Mouse (Mus musculus): ENCODE data around the gene Ccdc141. TPM values are rescaled to one million over a fixed set of nuclear protein-coding genes. Genes with fewer than 3 reads are reported as not detected.

The Ccdc141 gene
- polyA plus RNA-seq, 1 experiment from 2014 or later = 4.7 TPM

DNA sequence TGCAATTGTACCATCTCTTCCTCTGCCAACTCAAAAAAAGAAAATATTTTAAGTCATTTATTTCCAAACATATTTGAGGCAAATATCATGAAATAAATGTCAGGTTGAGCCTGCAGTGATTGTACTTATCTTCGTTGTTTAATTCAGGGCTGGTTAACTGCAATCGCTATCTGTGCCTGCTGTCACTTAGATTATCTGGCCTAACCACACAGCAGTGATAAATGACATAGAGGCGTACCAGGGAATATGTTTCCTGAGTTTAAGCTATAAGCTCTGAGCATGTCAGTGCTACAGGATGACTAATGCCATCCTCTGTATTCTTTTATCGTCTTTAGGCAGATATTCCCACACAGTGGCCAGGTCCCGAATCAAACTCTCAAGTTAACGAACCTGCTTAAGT lies 31.6 kb downstream of the Ccdc141 start:
- Histone ChIP-seq H3K36me3 (ENCODE audit: control insufficient read depth, insufficient read depth, low read length) (no peaks in the 10 kb centered on the region), H3K9ac (ENCODE audit: low read length) (no peak overlapping the region), H3K4me2 (ENCODE audit: low read depth, severe bottlenecking) (no peak overlapping the region), H3K4me3 (ENCODE audit: low read depth, low read length) (no peak overlapping the region), H3K27ac (replicated peaks; ENCODE audit: low read depth, low read length) (no peak overlapping the region), H3K4me1 (ENCODE audit: control insufficient read depth, insufficient read depth, low read length) (no peaks in the 10 kb centered on the region), H3K27me3 (ENCODE audit: control insufficient read depth, insufficient read depth, low read length) (no peaks in the 10 kb centered on the region), H3K9me3 (ENCODE audit: control insufficient read depth, low read length) (no peaks in the 10 kb centered on the region)
- WGBS = 89% methylated on average over 6 of the region's 6 CpGs
- DNase-seq (ENCODE audit: low spot score) (no peak), ATAC-seq (ENCODE audit: insufficient number of reproducible peaks, low FRiP score, low TSS enrichment, low read depth) (no peak)

DNA sequence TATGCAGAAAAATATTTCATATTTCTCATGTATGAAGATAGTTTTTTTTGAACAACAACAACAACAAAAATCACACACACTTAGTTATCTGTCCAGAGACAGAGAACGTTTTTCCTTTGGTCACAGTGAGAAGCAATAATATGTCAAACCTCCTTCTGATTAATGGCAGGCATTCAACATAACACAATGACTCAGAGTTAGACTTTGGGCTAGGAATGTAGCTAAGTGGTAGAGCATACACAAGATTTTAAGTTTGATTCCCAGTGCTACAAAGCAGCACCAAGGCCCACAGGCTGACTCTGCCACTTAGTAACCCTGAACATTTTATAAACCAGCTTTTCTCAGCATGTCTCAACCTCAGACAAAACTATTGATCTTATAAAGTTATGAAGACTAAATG lies 35.5 kb downstream of the Ccdc141 start:
- ATAC-seq (ENCODE audit: insufficient number of reproducible peaks, low FRiP score, low TSS enrichment, low read depth) = no peak
- Histone ChIP-seq H3K4me3 (ENCODE audit: low read depth, low read length) (no peak overlapping the region), H3K4me1 (ENCODE audit: control insufficient read depth, insufficient read depth, low read length) (no peaks in the 10 kb centered on the region), H3K36me3 (ENCODE audit: control insufficient read depth, insufficient read depth, low read length) (no peaks in the 10 kb centered on the region), H3K9me3 (ENCODE audit: control insufficient read depth, low read length) (no peaks in the 10 kb centered on the region), H3K27ac (replicated peaks; ENCODE audit: low read depth, low read length) (no peak overlapping the region), H3K9ac (ENCODE audit: low read length) (no peak overlapping the region), H3K4me2 (ENCODE audit: low read depth, severe bottlenecking) (no peak overlapping the region), H3K27me3 (ENCODE audit: control insufficient read depth, insufficient read depth, low read length) (no peaks in the 10 kb centered on the region)
- DNase-seq (ENCODE audit: low spot score) = no peak
- WGBS = 53% methylated on average over 1 of the region's 1 CpGs

DNA sequence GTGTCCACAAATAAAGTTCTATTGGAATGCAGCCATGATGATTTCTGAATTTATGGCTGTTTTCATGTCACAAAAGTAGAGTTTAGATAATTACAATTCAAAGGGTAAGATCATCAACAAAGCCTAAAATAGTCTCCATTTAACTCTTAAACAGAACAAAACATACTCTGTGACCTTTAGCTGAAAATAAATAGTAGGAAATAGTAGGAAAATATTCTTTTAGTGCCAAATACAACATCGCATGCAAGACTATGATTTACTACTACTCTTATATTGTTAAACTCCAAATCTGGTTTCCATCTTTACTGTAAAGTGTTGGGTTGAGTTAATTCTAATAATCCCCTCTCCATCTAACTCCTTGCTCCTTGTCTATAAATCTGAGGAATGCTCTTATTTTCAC lies 37.0 kb downstream of the Ccdc141 start:
- WGBS = 96% methylated on average over 1 of the region's 1 CpGs
- H3K4me3 ChIP-seq (ENCODE audit: low read depth, low read length) = no peak overlapping the region

DNA sequence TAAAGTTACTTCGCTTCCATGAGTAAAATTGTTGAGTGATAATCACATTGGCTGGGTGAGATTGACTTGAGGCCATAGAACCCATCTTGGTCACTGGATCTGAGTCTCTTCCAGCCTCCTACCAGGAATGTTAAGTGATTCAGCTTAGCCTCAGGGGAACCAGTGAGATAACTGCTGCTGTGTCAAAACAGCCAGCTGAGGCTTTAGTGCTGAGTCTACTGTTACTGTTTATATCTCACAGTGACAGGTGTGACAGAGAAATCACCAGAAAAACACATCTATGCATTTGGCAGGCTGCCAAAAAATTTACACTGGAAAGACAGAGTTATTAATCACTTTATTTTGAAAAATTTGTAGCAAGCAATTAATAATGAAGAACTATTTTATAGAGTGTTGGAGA lies 43.5 kb downstream of the Ccdc141 start:
- no peaks in the 10 kb centered on the region for H3K9me3 ChIP-seq (ENCODE audit: control insufficient read depth, low read length)
- ATAC-seq (ENCODE audit: insufficient number of reproducible peaks, low FRiP score, low TSS enrichment, low read depth) (no peak), DNase-seq (ENCODE audit: low spot score) (no peak)
- no peaks in the 10 kb centered on the region for H3K4me1 ChIP-seq (ENCODE audit: control insufficient read depth, insufficient read depth, low read length)
- WGBS = 88% methylated on average over 1 of the region's 1 CpGs
- no peak overlapping the region for H3K9ac ChIP-seq (ENCODE audit: low read length)
- no peak overlapping the region for H3K4me3 ChIP-seq (ENCODE audit: low read depth, low read length)
- no peak overlapping the region for H3K4me2 ChIP-seq (ENCODE audit: low read depth, severe bottlenecking)
- H3K27me3 ChIP-seq (ENCODE audit: control insufficient read depth, insufficient read depth, low read length) = no peaks in the 10 kb centered on the region
- H3K27ac ChIP-seq (replicated peaks; ENCODE audit: low read depth, low read length) = no peak overlapping the region
- no peaks in the 10 kb centered on the region for H3K36me3 ChIP-seq (ENCODE audit: control insufficient read depth, insufficient read depth, low read length)

More for the DNA sequence above, 37.0 kb downstream of the Ccdc141 start:
- H3K36me3 ChIP-seq (ENCODE audit: control insufficient read depth, insufficient read depth, low read length) = no peaks in the 10 kb centered on the region
- no peak overlapping the region for H3K4me2 ChIP-seq (ENCODE audit: low read depth, severe bottlenecking)
- H3K27me3 ChIP-seq (ENCODE audit: control insufficient read depth, insufficient read depth, low read length) = no peaks in the 10 kb centered on the region
- ATAC-seq (ENCODE audit: insufficient number of reproducible peaks, low FRiP score, low TSS enrichment, low read depth) = no peak
- no peak overlapping the region for H3K9ac ChIP-seq (ENCODE audit: low read length)
- no peaks in the 10 kb centered on the region for H3K4me1 ChIP-seq (ENCODE audit: control insufficient read depth, insufficient read depth, low read length)
- H3K9me3 ChIP-seq (ENCODE audit: control insufficient read depth, low read length) = no peaks in the 10 kb centered on the region
- H3K27ac ChIP-seq (replicated peaks; ENCODE audit: low read depth, low read length) = no peak overlapping the region
- no peak for DNase-seq (ENCODE audit: low spot score)

DNA sequence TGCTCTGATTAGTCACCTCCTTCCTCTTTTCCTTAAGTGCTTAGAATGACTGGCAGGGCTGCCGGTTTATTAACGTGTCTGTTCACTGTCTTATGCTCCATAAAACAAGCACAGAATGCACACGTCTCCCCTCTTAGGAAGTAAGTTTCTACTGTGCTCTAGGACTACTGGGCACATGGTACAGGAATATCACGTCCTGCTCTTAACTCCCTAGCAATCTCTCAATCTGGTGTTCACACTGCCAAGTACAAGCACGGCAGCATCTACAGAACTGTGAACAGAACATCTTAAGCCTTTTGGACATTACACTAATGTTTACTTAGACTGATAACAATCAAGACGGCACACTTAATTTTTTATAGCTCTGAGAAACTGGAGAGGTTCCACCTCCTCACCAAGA lies 52.3 kb downstream of the Ccdc141 start:
- Histone ChIP-seq H3K36me3 (ENCODE audit: control insufficient read depth, insufficient read depth, low read length) (no peaks in the 10 kb centered on the region), H3K9ac (ENCODE audit: low read length) (no peak overlapping the region), H3K27me3 (ENCODE audit: control insufficient read depth, insufficient read depth, low read length) (no peaks in the 10 kb centered on the region), H3K4me2 (ENCODE audit: low read depth, severe bottlenecking) (no peak overlapping the region), H3K4me3 (ENCODE audit: low read depth, low read length) (no peak overlapping the region), H3K27ac (replicated peaks; ENCODE audit: low read depth, low read length) (no peak overlapping the region), H3K4me1 (ENCODE audit: control insufficient read depth, insufficient read depth, low read length) (no peaks in the 10 kb centered on the region), H3K9me3 (ENCODE audit: control insufficient read depth, low read length) (no peaks in the 10 kb centered on the region)
- no peak for DNase-seq (ENCODE audit: low spot score)
- WGBS = 67% methylated on average over 6 of the region's 6 CpGs
- no peak for ATAC-seq (ENCODE audit: insufficient number of reproducible peaks, low FRiP score, low TSS enrichment, low read depth)

DNA sequence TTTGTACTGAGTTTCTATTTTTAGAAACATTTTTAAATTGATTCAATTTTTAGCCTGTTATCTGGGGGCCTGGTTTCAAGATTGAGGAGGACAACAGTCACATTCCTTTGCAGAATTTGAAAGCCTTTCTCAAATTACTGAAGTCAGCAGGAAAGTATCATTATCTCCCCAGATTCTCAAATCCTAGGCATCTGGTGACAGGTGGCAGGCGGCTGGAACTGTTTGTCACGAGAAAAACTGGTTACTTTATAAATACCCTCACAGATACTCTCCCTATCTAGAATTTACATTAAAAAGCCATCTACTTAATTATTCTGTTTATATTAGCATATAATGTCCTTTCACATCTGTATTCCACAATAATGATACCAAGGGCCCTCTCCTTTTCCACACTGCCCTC lies 56.1 kb downstream of the Ccdc141 start:
- Histone ChIP-seq H3K4me1 (ENCODE audit: control insufficient read depth, insufficient read depth, low read length) (no peaks in the 10 kb centered on the region), H3K27ac (replicated peaks; ENCODE audit: low read depth, low read length) (no peak overlapping the region), H3K27me3 (ENCODE audit: control insufficient read depth, insufficient read depth, low read length) (no peaks in the 10 kb centered on the region), H3K4me3 (ENCODE audit: low read depth, low read length) (no peak overlapping the region), H3K4me2 (ENCODE audit: low read depth, severe bottlenecking) (no peak overlapping the region), H3K36me3 (ENCODE audit: control insufficient read depth, insufficient read depth, low read length) (no peaks in the 10 kb centered on the region), H3K9me3 (ENCODE audit: control insufficient read depth, low read length) (no peaks in the 10 kb centered on the region), H3K9ac (ENCODE audit: low read length) (no peak overlapping the region)
- ATAC-seq (ENCODE audit: insufficient number of reproducible peaks, low FRiP score, low TSS enrichment, low read depth) (no peak), DNase-seq (ENCODE audit: low spot score) (no peak)
- 67% methylated on average over 2 of the region's 2 CpGs for WGBS

DNA sequence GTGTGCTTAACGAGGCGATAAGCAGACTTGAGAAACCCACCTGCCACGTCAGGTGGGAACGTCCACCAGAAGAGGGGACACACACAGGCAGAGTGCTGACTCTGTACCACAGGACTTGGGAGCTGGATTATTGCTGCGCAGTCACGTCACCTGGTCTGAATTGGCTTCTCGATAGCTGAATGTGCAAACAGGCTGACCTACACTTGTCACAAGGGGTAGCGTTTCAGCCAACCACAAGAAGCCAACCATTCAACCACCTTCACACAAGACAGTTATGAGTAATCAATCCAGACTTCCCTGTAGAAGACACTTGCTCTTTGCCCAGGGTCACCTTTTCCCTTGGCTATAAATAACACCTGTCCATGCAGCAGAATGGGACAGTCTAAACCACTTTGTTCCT lies 56.6 kb downstream of the Ccdc141 start:
- Histone ChIP-seq H3K4me3 (ENCODE audit: low read depth, low read length) (no peak overlapping the region), H3K27ac (replicated peaks; ENCODE audit: low read depth, low read length) (no peak overlapping the region), H3K36me3 (ENCODE audit: control insufficient read depth, insufficient read depth, low read length) (no peaks in the 10 kb centered on the region), H3K27me3 (ENCODE audit: control insufficient read depth, insufficient read depth, low read length) (no peaks in the 10 kb centered on the region), H3K4me2 (ENCODE audit: low read depth, severe bottlenecking) (no peak overlapping the region), H3K9ac (ENCODE audit: low read length) (no peak overlapping the region), H3K9me3 (ENCODE audit: control insufficient read depth, low read length) (no peaks in the 10 kb centered on the region), H3K4me1 (ENCODE audit: control insufficient read depth, insufficient read depth, low read length) (no peaks in the 10 kb centered on the region)
- ATAC-seq (ENCODE audit: insufficient number of reproducible peaks, low FRiP score, low TSS enrichment, low read depth) (no peak), DNase-seq (ENCODE audit: low spot score) (no peak)
- 77% methylated on average over 8 of the region's 8 CpGs for WGBS

DNA sequence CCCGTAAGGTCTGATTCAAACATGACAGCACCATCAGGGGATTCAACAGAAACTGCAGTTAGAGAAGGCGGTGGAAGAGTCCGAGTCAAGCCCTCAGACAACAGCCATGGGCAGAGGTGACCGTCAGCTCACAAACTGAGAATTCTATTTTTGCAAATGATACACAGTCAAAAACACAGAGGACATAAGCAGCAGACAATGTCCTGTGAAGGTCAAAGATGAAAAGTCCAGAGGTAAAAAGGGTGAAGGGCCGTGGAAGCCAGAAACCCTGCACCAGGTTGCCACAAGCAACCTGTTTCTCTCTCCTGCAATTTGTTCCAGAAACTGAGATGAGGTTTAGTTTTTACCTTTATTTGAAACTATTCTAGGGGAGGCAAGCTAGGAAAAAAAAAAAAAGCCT lies 57.4 kb downstream of the Ccdc141 start:
- no peaks in the 10 kb centered on the region for H3K4me1 ChIP-seq (ENCODE audit: control insufficient read depth, insufficient read depth, low read length)
- ATAC-seq (ENCODE audit: insufficient number of reproducible peaks, low FRiP score, low TSS enrichment, low read depth) = no peak
- no peak overlapping the region for H3K4me2 ChIP-seq (ENCODE audit: low read depth, severe bottlenecking)
- no peaks in the 10 kb centered on the region for H3K36me3 ChIP-seq (ENCODE audit: control insufficient read depth, insufficient read depth, low read length)
- no peak overlapping the region for H3K4me3 ChIP-seq (ENCODE audit: low read depth, low read length)
- WGBS = 89% methylated on average over 5 of the region's 5 CpGs
- DNase-seq (ENCODE audit: low spot score) = no peak
- no peaks in the 10 kb centered on the region for H3K9me3 ChIP-seq (ENCODE audit: control insufficient read depth, low read length)
- no peak overlapping the region for H3K27ac ChIP-seq (replicated peaks; ENCODE audit: low read depth, low read length)
- H3K27me3 ChIP-seq (ENCODE audit: control insufficient read depth, insufficient read depth, low read length) = no peaks in the 10 kb centered on the region
- H3K9ac ChIP-seq (ENCODE audit: low read length) = no peak overlapping the region

DNA sequence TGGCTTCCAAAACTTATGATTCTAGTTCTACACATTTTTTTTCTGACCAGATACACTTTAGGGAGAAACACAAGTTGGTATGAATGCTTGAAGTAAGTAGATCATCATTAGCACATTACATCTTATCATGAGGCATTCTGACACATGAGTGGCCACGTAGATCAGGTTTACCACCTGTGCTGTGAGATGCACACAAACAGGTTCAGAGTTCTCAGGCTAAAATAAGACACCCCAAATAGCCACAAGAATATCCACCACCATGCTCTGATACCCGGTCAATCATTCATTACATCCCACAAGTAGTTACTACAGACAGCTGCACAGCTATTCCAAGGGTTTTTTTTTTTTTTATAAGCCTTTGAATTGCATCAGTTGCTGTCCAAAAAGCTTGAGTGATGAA lies 59.3 kb downstream of the Ccdc141 start:
- H3K4me3 ChIP-seq (ENCODE audit: low read depth, low read length) = no peak overlapping the region
- no peak overlapping the region for H3K9ac ChIP-seq (ENCODE audit: low read length)
- 86% methylated on average over 2 of the region's 2 CpGs for WGBS
- no peaks in the 10 kb centered on the region for H3K36me3 ChIP-seq (ENCODE audit: control insufficient read depth, insufficient read depth, low read length)
- H3K9me3 ChIP-seq (ENCODE audit: control insufficient read depth, low read length) = no peaks in the 10 kb centered on the region
- H3K4me1 ChIP-seq (ENCODE audit: control insufficient read depth, insufficient read depth, low read length) = no peaks in the 10 kb centered on the region
- H3K27ac ChIP-seq (replicated peaks; ENCODE audit: low read depth, low read length) = no peak overlapping the region
- H3K4me2 ChIP-seq (ENCODE audit: low read depth, severe bottlenecking) = no peak overlapping the region
- no peak for ATAC-seq (ENCODE audit: insufficient number of reproducible peaks, low FRiP score, low TSS enrichment, low read depth)
- H3K27me3 ChIP-seq (ENCODE audit: control insufficient read depth, insufficient read depth, low read length) = no peaks in the 10 kb centered on the region
- no peak for DNase-seq (ENCODE audit: low spot score)

Data from limb, embryonic 11.5 days (tissue).